Comparison of ENCODE assay signal across 13 mouse cellular contexts in genomic region chr16:57553235-57553634, GRCm38 (mm10).
"Had no signal": no experiment of that assay in that cellular context is flagged by ENCODE, and none has a peak within 500 bp of the region (broad histone marks: within the 10 kb centered on the region; RNA-seq: fewer than 3 reads in every experiment).

No protein-coding gene starts in this region.

- H3K27me3 ChIP-seq: lung, embryonic 15.5 days; megakaryocyte, embryonic 14.5 days had no signal

- DNase-seq: kidney, adult 8-10 months; kidney, postnatal 25 days; layer of hippocampus, adult 9-11 months; layer of hippocampus, postnatal 36 days; lung, postnatal 14 days; right cerebral cortex, postnatal 14 days; thymus, postnatal 4 days had no signal

- H3K9me3 ChIP-seq: lung, embryonic 15.5 days; megakaryocyte, embryonic 14.5 days had no signal

- H3K4me3 ChIP-seq: lung, embryonic 15.5 days; megakaryocyte, embryonic 14.5 days had no signal

- H3K4me2 ChIP-seq: liver, embryonic 11.5 days; midbrain, embryonic 11.5 days had no signal

- ATAC-seq: midbrain, embryonic 16.5 days had no signal

- H3K27ac ChIP-seq: lung, embryonic 15.5 days; macrophage had no signal

- H3K36me3 ChIP-seq: lung, embryonic 15.5 days had no signal

- H3K9ac ChIP-seq: lung, embryonic 15.5 days had no signal
